Mouse (Mus musculus): ENCODE measurements around the gene Otx1.
A peak's percentile ranks its signal among the peaks of the same experiment; 100 is the strongest.

Otx1 gene

DNA sequence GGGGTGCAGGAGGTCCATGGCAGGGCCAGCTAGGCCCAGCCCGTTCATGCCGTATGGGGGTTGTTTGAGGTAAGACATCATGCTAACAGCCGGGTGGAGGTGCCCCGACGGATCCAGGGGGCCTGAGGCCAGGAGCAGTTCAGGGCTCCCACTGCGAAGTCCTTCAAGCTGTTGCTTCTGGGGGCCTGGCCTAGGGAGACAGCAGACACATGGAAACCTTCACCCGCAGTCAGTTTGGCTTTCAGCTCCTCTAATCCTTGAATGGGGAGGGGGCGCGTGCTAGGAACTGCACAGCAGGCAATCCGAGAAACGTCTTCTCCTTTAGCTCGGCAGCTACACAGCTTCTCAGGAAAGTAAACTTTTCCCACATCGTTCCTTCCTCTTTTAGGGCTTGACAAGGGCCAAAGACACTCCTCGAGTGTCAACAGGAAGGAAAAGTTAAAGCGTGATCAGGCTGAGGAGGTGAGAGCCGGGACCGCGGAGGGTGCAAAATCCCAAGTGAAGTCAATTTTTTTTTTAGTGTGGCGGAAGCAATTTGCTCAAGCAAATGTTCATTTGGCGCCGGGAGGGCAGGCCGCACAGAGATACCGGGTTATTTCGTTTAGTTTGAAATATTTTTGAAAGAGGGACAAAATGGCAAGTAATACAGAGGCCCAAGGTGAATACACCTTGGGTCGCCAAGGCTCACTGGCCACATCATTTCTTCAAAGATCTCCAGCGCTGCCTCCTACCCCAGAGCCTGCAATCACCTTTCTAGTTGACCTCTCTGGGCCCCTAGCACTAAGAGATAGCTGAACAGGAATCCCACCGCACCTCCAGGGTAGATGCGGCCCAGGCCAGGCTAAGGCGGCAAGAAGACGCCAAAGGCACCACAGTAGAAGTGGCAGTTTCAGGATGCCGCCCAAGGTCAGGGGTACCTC, 3.0 kb downstream of the Otx1 start:
- peak; percentile 2 for DNase-seq (ENCODE audit: low spot score)

GRCm38 (mm10) chr11:21998141-21999047, 4.3 kb downstream of the Otx1 start:
- peak; percentile 3 for DNase-seq (ENCODE audit: low spot score)

- DNase-seq (ENCODE audit: low spot score), result peak; percentile 9
These were observed 5.0 kb downstream of the Otx1 start for GRCm38 (mm10) chr11:21997561-21998140.

DNA sequence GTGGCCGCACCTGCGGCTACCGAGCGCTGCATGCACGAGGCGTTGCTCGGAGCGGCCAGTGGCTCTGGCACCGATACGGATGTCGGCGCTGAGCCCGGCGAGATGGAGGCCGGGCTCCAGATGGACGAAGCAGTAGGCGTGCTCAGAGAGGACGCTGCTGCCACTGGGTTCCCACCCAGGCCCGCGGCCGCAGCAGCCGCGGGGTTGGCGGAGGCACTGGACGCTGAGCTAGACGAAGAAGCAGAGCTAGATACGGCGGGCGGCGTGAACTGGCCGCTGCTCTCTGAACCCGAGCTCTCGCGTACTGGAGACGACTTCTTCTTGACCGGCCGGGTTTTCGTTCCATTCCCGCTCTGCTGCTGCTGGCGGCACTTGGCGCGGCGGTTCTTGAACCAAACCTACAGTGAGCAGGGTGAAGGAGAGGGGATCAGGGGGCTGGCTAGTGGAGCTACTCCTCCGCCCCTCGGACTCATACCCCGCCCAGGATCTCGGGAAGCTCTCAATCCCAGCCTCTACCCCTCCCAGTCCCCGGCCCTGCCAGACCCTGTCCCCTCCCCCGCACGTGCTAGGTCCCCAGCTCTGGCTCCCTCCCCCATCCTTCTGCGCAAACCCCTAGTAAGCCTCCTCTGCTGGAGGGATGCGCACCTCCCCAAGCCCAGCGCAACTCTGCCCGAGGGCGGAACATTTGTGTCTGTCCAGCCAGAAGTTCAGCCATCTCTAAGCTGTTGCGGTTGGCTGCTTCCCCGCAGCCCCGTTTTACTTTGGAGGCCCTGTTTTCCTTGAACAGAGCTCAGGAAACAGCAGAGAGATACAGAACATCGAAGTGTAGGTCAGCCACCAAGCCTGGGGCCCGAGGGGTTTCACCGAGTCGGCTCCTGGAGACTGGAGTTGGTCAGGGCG, 5.8 kb downstream of the Otx1 start:
- DNase-seq (ENCODE audit: low spot score), result peak; percentile 6

- no peak for DNase-seq (ENCODE audit: low spot score)
These were observed 6.4 kb downstream of the Otx1 start for GRCm38 (mm10) chr11:21996325-21996647.

- DNase-seq (ENCODE audit: low spot score), result no peak
These were observed 7.0 kb downstream of the Otx1 start for GRCm38 (mm10) chr11:21995534-21996324.

DNA sequence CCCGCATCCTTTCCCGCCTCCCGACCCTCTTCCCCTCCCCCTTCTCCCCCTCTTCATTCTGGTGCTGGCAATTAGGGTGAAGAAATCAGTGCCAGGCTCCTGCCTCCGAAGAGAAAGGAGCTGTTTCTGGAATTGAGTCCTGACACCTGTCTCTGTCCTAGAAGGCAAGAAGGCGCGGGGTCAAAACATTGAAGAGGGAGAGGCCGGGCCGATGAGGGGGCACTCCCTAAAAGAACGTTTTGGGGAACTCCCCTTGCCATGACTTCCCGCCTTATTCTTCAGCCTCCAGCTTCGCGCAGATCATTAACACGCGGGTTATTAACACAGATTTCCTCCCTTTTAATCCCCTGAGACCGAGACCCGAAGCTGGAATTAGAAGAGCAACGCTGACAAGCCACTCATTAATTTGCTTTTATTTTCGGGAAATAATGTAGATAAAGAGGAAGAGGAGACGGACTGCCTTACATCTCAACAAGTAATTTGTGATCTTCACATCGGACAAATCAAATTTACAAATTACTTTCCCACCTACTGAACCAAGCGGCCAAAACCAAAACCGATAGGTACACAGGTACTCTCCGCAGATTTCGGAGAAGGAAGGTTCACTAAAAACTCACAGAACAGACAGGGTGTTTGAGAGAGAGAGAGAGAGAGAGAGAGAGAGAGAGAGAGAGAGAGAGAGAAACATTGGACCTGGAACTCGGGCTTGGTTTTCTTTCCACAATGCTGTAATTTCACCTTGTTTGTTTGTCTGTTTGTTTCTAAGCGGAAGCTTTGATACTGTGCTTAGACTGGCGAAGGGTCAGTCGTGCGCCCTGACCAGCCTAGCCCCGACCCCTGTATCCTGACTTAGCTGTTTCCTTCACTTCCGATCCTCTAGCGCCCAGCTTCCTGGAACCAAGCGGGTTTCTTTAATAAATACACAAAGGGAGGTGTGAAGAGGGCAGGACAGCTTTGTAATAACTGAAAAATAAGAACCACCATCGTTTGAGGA, 8.0 kb downstream of the Otx1 start:
- DNase-seq (ENCODE audit: low spot score), result no peak

GRCm38 (mm10) chr11:21993597-21994376, 8.9 kb downstream of the Otx1 start:
- peak; percentile 56 for DNase-seq (ENCODE audit: low spot score)

GRCm38 (mm10) chr11:21992761-21993596, 9.7 kb downstream of the Otx1 start:
- no peak for DNase-seq (ENCODE audit: low spot score)

- no peak for DNase-seq (ENCODE audit: low spot score)
These were observed 14.2 kb downstream of the Otx1 start for GRCm38 (mm10) chr11:21988398-21988946.

GRCm38 (mm10) chr11:21985118-21985517, 17.6 kb downstream of the Otx1 start:
- DNase-seq (ENCODE audit: low spot score), result no peak

- DNase-seq (ENCODE audit: low spot score), result no peak
These were observed 28.6 kb downstream of the Otx1 start for GRCm38 (mm10) chr11:21974005-21974531.

DNA sequence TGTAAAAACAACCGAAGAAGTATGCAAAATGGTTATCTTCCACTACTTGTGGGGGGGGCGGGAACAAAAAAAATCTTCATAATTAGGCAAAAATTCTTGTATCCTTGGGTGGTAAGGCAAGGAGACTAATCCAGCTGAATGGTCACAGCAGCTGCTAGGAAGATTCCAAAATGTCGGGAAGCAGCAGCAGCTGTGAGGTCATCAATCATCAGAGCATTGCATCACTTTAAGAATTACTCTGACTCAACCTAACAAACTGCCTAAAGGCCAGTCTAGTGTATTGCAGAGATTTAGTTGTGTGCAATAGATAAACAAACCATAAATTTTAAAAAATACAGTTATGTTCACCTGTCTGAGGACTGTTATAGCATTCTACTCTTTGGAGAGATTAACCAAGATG, 29.1 kb downstream of the Otx1 start:
- DNase-seq (ENCODE audit: low spot score), result no peak

DNA sequence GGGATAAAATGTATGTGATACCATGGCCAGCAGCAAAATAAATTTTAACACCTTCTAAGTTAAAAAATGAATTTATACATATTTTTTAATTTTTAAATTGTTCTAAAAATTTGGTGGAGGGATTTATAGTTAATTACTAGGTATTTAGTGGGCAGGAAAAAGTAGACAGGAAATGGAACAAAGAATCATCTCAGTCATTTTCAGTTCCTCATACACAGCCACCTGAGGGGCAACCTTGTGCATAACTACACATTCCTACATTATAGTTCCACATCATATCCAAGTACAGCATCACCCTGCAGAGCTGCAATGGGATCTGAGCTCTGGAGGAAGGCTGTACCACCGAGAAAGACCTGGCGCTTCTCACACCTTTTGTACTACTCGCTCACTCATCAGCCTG, 33.8 kb downstream of the Otx1 start:
- no peak for DNase-seq (ENCODE audit: low spot score)

GRCm38 (mm10) chr11:21955167-21955566, 47.5 kb downstream of the Otx1 start:
- no peak for DNase-seq (ENCODE audit: low spot score)

GRCm38 (mm10) chr11:21951657-21952237, 51.0 kb downstream of the Otx1 start:
- no peak for DNase-seq (ENCODE audit: low spot score)

GRCm38 (mm10) chr11:21950094-21950493, 52.6 kb downstream of the Otx1 start:
- DNase-seq (ENCODE audit: low spot score), result no peak
